Comparison of ENCODE assay signal across 23 mouse cellular contexts in the genomic region with DNA sequence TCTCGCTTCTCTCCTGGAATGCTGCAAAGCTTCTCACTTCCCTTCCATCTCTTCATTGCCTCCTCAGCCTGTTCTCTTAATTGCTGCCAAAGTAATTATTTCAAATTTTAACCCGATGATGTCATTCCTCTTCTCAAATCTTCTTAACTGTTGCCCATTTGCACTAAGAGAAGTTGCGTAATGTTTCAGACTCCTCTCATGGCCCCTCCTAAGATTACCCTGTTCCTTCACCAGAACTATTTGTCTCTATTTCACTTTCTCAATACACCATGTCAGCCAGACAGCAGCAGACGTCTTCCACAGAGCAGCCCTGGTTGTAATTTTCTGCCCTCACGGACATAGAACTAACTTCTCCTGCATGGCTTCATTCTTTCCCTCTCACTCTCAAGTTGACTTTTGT. TPM values are rescaled to one million over a fixed set of nuclear protein-coding genes. Genes with fewer than 3 reads are reported as not detected.
DNase-seq lines count a peak whose midpoint lies in the region; ATAC-seq and TF ChIP-seq lines count a peak whose summit lies in the region.
"Had no signal": no experiment of that assay in that cellular context is flagged by ENCODE, and none has a peak within 500 bp of the region (broad histone marks: within the 10 kb centered on the region; RNA-seq: fewer than 3 reads in every experiment).

No protein-coding gene starts in this region.

- H3K4me1 ChIP-seq in kidney, embryonic 14.5 days (ENCODE audit: control insufficient read depth, insufficient read depth, low read length) = no peaks in the 10 kb centered on the region
- H3K4me1 ChIP-seq in small intestine, adult 2 months (ENCODE audit: control insufficient read depth, insufficient read depth, insufficient read length, low read length) = 0 out of 2 replicates have a peak, but pooled peaks cover 3% of the 10 kb centered on the region
- H3K4me1 ChIP-seq: limb, embryonic 15.5 days; liver, embryonic 15.5 days; neural tube, embryonic 12.5 days had no signal

- no peaks in the 10 kb centered on the region for H3K27me3 ChIP-seq in kidney, embryonic 14.5 days (ENCODE audit: control insufficient read depth, insufficient read depth, low read length)
- H3K27me3 ChIP-seq in small intestine, adult 2 months (ENCODE audit: control insufficient read depth, insufficient read depth, low read length) = no peaks in the 10 kb centered on the region
- H3K27me3 ChIP-seq: embryonic facial prominence, embryonic 13.5 days; heart, embryonic 13.5 days; limb, embryonic 15.5 days; liver, embryonic 15.5 days; midbrain, embryonic 13.5 days; neural tube, embryonic 12.5 days had no signal

- H3K27ac ChIP-seq in kidney, embryonic 14.5 days (ENCODE audit: low read depth, low read length) = no peak overlapping the region
- peak overlapping the region; percentile 61 for H3K27ac ChIP-seq in small intestine, adult 2 months (ENCODE audit: insufficient read depth, low read depth, low read length)
- H3K27ac ChIP-seq: embryonic facial prominence, embryonic 13.5 days; heart, embryonic 13.5 days; layer of hippocampus, adult 2 months; limb, embryonic 15.5 days; liver, embryonic 15.5 days; midbrain, embryonic 13.5 days; neural tube, embryonic 12.5 days had no signal

- ATAC-seq in kidney, embryonic 14.5 days (ENCODE audit: low FRiP score, low TSS enrichment) = no peak
- no peak for ATAC-seq in cerebellum, adult (ENCODE audit: insufficient number of reproducible peaks, low FRiP score, low TSS enrichment)
- ATAC-seq: hindbrain, embryonic 16.5 days; intestine, postnatal 0 days; midbrain, embryonic 13.5 days had no signal

- no peak for TF ChIP-seq POLR2A in small intestine, adult 2 months (IDR thresholded peaks at IDR 0.05; ENCODE audit: low read depth, low read length)

- H3K4me2 ChIP-seq in kidney, embryonic 14.5 days (replicated peaks; ENCODE audit: low read depth, low read length) = no peak overlapping the region
- H3K4me2 ChIP-seq: embryonic facial prominence, embryonic 13.5 days; heart, embryonic 13.5 days; limb, embryonic 15.5 days; liver, embryonic 15.5 days; midbrain, embryonic 13.5 days; neural tube, embryonic 12.5 days had no signal

- no peaks in the 10 kb centered on the region for H3K36me3 ChIP-seq in kidney, embryonic 14.5 days (ENCODE audit: control insufficient read depth, insufficient read depth, low read length)
- H3K36me3 ChIP-seq in small intestine, adult 2 months (ENCODE audit: control insufficient read depth, insufficient read depth, low read length) = no peaks in the 10 kb centered on the region
- H3K36me3 ChIP-seq: embryonic facial prominence, embryonic 13.5 days; G1E; heart, embryonic 13.5 days; limb, embryonic 15.5 days; liver, embryonic 15.5 days; midbrain, embryonic 13.5 days; neural tube, embryonic 12.5 days had no signal

- peak; percentile 20 for DNase-seq in gastrocnemius, postnatal 25 days
- no peak for DNase-seq in gastrocnemius, postnatal 10 days
- peak; percentile 16 for DNase-seq in kidney, adult 9 months
- peak; percentile 23 for DNase-seq in lung, postnatal 10 days
- DNase-seq in adrenal gland, postnatal 10 days = no peak
- DNase-seq: adrenal gland, postnatal 36 days; cerebellum, adult 9-11 months; kidney, postnatal 14 days; right cerebral cortex, adult 18-20 months; spleen, adult 18-20 months had no signal

- no peak overlapping the region for H3K9ac ChIP-seq in kidney, embryonic 14.5 days (ENCODE audit: low read depth, low read length)
- H3K9ac ChIP-seq: embryonic facial prominence, embryonic 13.5 days; heart, embryonic 13.5 days; limb, embryonic 15.5 days; liver, embryonic 15.5 days; midbrain, embryonic 13.5 days; neural tube, embryonic 12.5 days had no signal

- H3K4me3 ChIP-seq in kidney, embryonic 14.5 days (ENCODE audit: low read length) = no peak overlapping the region
- H3K4me3 ChIP-seq in small intestine, adult 2 months (ENCODE audit: low read depth, low read length) = no peak overlapping the region
- H3K4me3 ChIP-seq: embryonic facial prominence, embryonic 13.5 days; heart, embryonic 13.5 days; layer of hippocampus, adult 2 months; limb, embryonic 15.5 days; liver, embryonic 15.5 days; midbrain, embryonic 13.5 days; neural tube, embryonic 12.5 days had no signal

- H3K9me3 ChIP-seq in kidney, embryonic 14.5 days (ENCODE audit: control insufficient read depth, low read length) = no peaks in the 10 kb centered on the region
- H3K9me3 ChIP-seq: embryonic facial prominence, embryonic 13.5 days; G1E; heart, embryonic 13.5 days; limb, embryonic 15.5 days; liver, embryonic 15.5 days; midbrain, embryonic 13.5 days; neural tube, embryonic 12.5 days had no signal

- TF ChIP-seq CTCF in small intestine, adult 2 months (IDR thresholded peaks at IDR 0.05; ENCODE audit: extremely low read depth, insufficient read length, insufficient replicate concordance, low read depth, low read length) = no peak

- 85% methylated on average over 5 of the region's 5 CpGs for WGBS in kidney, embryonic 14.5 days
- WGBS in small intestine, adult 2 months = 75% methylated on average over 5 of the region's 5 CpGs

RNA-seq across cellular contexts. Expression of a gene that starts 59.1 kb away (rescaled TPM):
- 10 to 100 TPM; 36.2 to 38.2 TPM for total RNA-seq in gastrocnemius, postnatal 25 days (2021)
- total RNA-seq in gastrocnemius, postnatal 10 days (2021) = 10 to 100 TPM; 34.7 to 44.0 TPM
- polyA plus RNA-seq in kidney, embryonic 14.5 days (2014; fragmentation: Nextera tagmentation; extraction: Ambion mirVana) = 56.9 and 57.5 TPM in 2 replicates
- polyA plus RNA-seq in small intestine, adult 2 months (2012; rRNA removed) = 16.4 and 56.8 TPM in 2 replicates
- 10 to 100 TPM; 64.6 to 71.5 TPM for total RNA-seq in adrenal gland, postnatal 10 days (2021)

Comparison
In these comparisons a context has a peak if more than half of its experiments do, and no peak if none do; other contexts are left out.
1. DNase-seq: peak in gastrocnemius, postnatal 25 days (single experiment), kidney, adult 9 months (single experiment) and lung, postnatal 10 days (single experiment); none in gastrocnemius, postnatal 10 days (single experiment) and adrenal gland, postnatal 10 days (single experiment).